Mouse (Mus musculus) midbrain, embryonic 16.5 days (tissue): Measurements from ENCODE around the gene Gm27179. TPM values are rescaled to one million over a fixed set of nuclear protein-coding genes. Genes with fewer than 3 reads are reported as not detected.

ENCODE experiments used
- polyA plus RNA-seq: library from polyadenylated mRNA; unstranded; fragments of >200 nt; fragmentation: Nextera tagmentation; extraction: Ambion mirVana; gene quantifications from 2 replicates; pipeline ENCODE4 v1.2.1, GENCODE M21; 2015

Gm27179 gene
- polyA plus RNA-seq, 1 experiment from 2014 or later, result not detected

Other genes with a start within 250 kb of the Gm27179 start
- not detected in 2 replicates for gene Synb, start 218.2 kb downstream of the Gm27179 start, polyA plus RNA-seq
- gene Gm16867, start 9.2 kb downstream of the Gm27179 start, polyA plus RNA-seq, result not detected in 2 replicates
- 13.1 and 14.5 TPM in 2 replicates for gene Entpd4b, start 42.9 kb upstream of the Gm27179 start, polyA plus RNA-seq